Mouse (Mus musculus): Measurements from ENCODE around the gene Dnajc24.

DNA sequence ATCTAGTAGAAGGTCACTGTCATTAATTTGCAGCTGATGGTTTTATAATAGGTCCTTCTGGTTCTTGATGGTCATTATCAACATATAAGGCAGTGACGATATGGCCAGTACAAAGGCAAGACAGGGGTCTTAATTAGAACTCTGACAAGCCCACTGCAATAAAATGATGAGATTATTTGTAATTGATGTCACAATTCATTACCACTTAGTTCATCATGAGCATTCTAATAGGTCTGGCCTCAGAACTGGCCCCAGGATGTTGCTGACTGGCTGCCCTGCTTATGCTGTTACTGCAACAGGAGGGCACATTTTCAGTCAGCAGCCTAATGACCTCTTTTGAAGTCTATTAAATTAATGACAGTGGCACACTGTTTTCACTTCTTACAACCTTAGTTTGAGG lies 39.9 kb downstream of the Dnajc24 start:
- TF ChIP-seq CTCF (IDR thresholded peaks at IDR 0.05): no peak
- no peak for TF ChIP-seq EP300 (IDR thresholded peaks at IDR 0.05)

All from lung, postnatal 0 days (tissue).